Mouse (Mus musculus) midbrain, postnatal 0 days (tissue): ENCODE results near the gene Pdxdc1. TPM values are rescaled to one million over a fixed set of nuclear protein-coding genes. Genes with fewer than 3 reads are reported as not detected.

Experiments
- ATAC-seq: fragments of 200-750 bp; cut with Nextera tagmentation; 2 replicates; pipeline ENCODE4 v1.8.0; 2017; ENCODE audit warnings: moderate number of reproducible peaks, mild to moderate bottlenecking, moderate TSS enrichment, moderate library complexity; ENCODE audit not compliant: low FRiP score
- DNase-seq: peaks from one replicate; pipeline ENCODE4 v3.0.0-alpha.2; 2015; ENCODE audit warnings: low spot score
- H3K27ac ChIP-seq: fragments of 300-500 bp; sonication (generic); 2 replicates; pipeline ENCODE4 v1.5.1; 2014; ENCODE audit warnings: low read depth, mild to moderate bottlenecking, low read length, mixed read lengths
- H3K27me3 ChIP-seq: fragments of 300-500 bp; sonication (generic); 2 replicates; pipeline ENCODE4 v1.6.1; 2014; ENCODE audit warnings: low read length, control low read depth, mixed read lengths; ENCODE audit not compliant: insufficient read depth
- H3K36me3 ChIP-seq: fragments of 300-500 bp; sonication (generic); 2 replicates; pipeline ENCODE4 v1.6.1; 2014; ENCODE audit warnings: low read length, control low read depth, mixed read lengths; ENCODE audit not compliant: insufficient read depth
- H3K4me1 ChIP-seq: fragments of 300-500 bp; sonication (generic); 2 replicates; pipeline ENCODE4 v1.6.1; 2014; ENCODE audit warnings: mild to moderate bottlenecking, control low read depth, antibody characterized with exemption, low read length, mixed read lengths; ENCODE audit not compliant: insufficient read depth
- H3K4me2 ChIP-seq: fragments of 300-500 bp; sonication (generic); 2 replicates; pipeline ENCODE4 v1.6.1; 2014; ENCODE audit warnings: low read depth, mild to moderate bottlenecking, low read length, mixed read lengths; ENCODE audit not compliant: poor library complexity, severe bottlenecking
- H3K4me3 ChIP-seq: fragments of 300-500 bp; sonication (generic); 2 replicates; pipeline ENCODE4 v1.5.1; 2014; ENCODE audit warnings: low read depth, mild to moderate bottlenecking, low read length, moderate library complexity
- H3K9ac ChIP-seq: fragments of 300-500 bp; sonication (generic); replicated peaks from 2 replicates; pipeline ENCODE4 v1.6.1; 2014; ENCODE audit warnings: mild to moderate bottlenecking, low read length, moderate library complexity, mixed read lengths; ENCODE audit not compliant: poor library complexity, severe bottlenecking
- H3K9me3 ChIP-seq: fragments of 300-500 bp; sonication (generic); 2 replicates; pipeline ENCODE4 v1.6.1; 2016; ENCODE audit warnings: low read length, control low read depth
- CTCF ChIP-seq: IDR thresholded peaks from 2 replicates; pipeline ENCODE4 v1.5.1; 2016; ENCODE audit warnings: antibody characterized with exemption, mild to moderate bottlenecking
- WGBS: fragments of 180-500 bp; shearing (Covaris S2); extraction: QIAGEN DNeasy Blood & Tissue Kit; methylation state at CpG from one replicate; pipeline ENCODE4 v1.1.7; 2014; 5-methylcytosine and 5-hydroxymethylcytosine counted together
- polyA plus RNA-seq: library from polyadenylated mRNA; unstranded; fragments of >200 nt; fragmentation: Nextera tagmentation; extraction: Ambion mirVana; gene quantifications from 2 replicates; pipeline ENCODE4 v1.2.1, GENCODE M21; 2015
- total RNA-seq: library from RNA; depleted of rRNA; stranded (reverse); fragments of >200 nt; gene quantifications from 2 replicates; pipeline ENCODE4 v1.2.3, GENCODE M21; 2014

Gene Pdxdc1
- total and polyA plus RNA-seq, 2 experiments from 2014 or later: 65.8 to 86.5 TPM

DNA sequence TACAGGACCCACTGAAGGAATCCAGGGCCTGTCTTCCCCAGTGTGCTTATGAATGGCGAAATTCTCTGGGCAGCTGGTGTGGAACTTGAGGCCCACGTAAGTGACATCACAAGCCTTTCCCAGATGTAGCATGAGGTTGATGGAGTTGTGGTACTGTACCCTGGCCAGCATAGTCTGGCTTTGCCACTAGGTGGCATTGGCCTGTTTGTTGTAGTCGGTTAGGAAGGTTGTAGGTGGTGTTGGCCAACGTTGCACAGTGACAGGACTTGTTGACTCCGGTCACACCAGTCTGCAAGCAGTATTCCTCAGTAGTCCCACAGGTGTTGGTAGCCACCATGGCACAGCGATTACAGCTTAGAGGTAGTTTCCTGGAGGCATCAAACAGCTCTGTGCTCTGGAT lies 18.1 kb upstream of the Pdxdc1 start:
- ATAC-seq: no peak
- H3K27me3 ChIP-seq: no peaks in the 10 kb centered on the region
- TF ChIP-seq CTCF: peak; percentile 21; the same call in 1 of the 2 replicates

DNA sequence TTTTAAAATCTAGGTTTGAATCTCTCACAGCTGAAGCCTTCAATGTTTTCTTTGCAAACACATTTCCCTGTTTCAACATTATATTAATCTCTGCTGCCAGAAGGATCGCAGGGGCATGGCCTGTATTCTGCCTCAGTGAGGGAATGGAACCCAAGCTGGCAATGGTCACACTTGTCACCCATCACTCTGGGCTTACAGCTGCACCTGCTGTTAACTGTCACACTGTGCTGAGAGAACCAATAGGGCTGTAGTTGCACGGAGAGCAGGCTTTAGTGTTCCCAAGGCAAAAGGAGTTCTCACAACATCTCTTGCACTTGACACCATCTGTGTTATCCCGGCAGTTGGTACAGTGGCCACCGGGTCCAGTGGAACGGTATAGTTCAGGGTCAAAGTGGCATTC lies 17.2 kb upstream of the Pdxdc1 start:
- 94% methylated on average over 5 of the region's 5 CpGs for WGBS
- Histone ChIP-seq H3K36me3 (peaks cover 6% of the 10 kb centered on the region; the same call in 1 of the 2 replicates), H3K4me1 (no peaks in the 10 kb centered on the region), H3K4me2 (no peak overlapping the region), H3K9ac (no peak overlapping the region), H3K9me3 (peaks cover 12% of the 10 kb centered on the region; the same call in 1 of the 2 replicates), H3K4me3 (no peak overlapping the region), H3K27ac (no peak overlapping the region), H3K27me3 (no peaks in the 10 kb centered on the region)
- DNase-seq: no peak
- ATAC-seq: no peak
- no peak for TF ChIP-seq CTCF

More for the DNA sequence above, 18.1 kb upstream of the Pdxdc1 start:
- H3K4me3 ChIP-seq: no peak overlapping the region
- no peak overlapping the region for H3K27ac ChIP-seq
- DNase-seq: no peak
- H3K36me3 ChIP-seq: peaks cover 6% of the 10 kb centered on the region; the same call in 1 of the 2 replicates
- WGBS: 87% methylated on average over 6 of the region's 6 CpGs
- no peak overlapping the region for H3K9ac ChIP-seq
- no peak overlapping the region for H3K4me2 ChIP-seq
- no peaks in the 10 kb centered on the region for H3K4me1 ChIP-seq
- peaks cover 12% of the 10 kb centered on the region; the same call in 1 of the 2 replicates for H3K9me3 ChIP-seq

DNA sequence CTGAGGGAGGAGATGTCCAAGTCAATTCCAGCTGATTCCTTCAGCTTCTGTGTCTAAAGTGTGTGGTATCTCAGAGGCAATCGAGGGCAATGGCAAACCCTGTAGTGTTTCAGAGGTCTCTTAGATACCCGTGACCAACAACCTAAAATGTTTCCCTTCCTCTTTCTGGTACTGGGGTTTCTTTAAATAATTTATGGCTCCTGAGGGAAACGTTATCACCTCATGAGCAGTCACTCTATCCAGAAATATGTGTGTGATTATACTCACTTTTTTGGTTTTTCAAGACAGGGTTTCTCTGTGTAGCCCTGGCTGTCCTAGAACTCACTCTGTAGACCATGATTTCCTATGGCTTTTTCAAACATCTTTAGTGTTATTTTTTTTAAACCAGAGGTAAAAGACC lies 4.4 kb upstream of the Pdxdc1 start:
- 85% methylated on average over 3 of the region's 3 CpGs for WGBS
- TF ChIP-seq CTCF: no peak
- no peak overlapping the region for H3K4me2 ChIP-seq

DNA sequence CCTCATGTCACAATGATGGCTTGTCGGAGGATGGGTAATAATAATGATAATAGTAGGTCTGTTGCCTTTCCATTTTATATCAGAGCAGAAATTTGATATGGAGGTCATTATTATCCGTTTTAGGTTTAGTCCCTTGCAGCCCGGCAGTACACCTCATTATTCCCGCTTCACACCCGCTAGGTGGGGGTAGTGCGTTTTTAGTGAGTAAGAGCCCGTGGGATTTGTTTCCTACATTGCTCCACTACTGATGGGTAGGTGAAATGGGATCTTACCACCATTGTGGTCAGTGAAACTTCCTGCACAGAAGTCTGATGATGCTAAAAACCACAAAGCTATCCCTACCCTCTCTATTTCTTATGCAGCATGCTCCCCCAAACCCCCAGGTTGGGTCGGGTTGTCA lies 557 bp upstream of the Pdxdc1 start:
- Histone ChIP-seq H3K4me3 (peak overlapping the region; percentile 97), H3K9me3 (no peaks in the 10 kb centered on the region), H3K27me3 (no peaks in the 10 kb centered on the region), H3K9ac (peak overlapping the region; percentile 79), H3K36me3 (no peaks in the 10 kb centered on the region), H3K4me1 (peaks cover 6% of the 10 kb centered on the region; the same call in 1 of the 2 replicates), H3K4me2 (peak overlapping the region; percentile 74), H3K27ac (peak overlapping the region; percentile 87)
- 5% methylated on average over 8 of the region's 8 CpGs for WGBS
- ATAC-seq (peak; percentile 91), DNase-seq (peak; percentile 94)
- TF ChIP-seq CTCF: peak; percentile 84

More for the DNA sequence above, 4.4 kb upstream of the Pdxdc1 start:
- Histone ChIP-seq H3K4me3 (no peak overlapping the region), H3K9me3 (no peaks in the 10 kb centered on the region), H3K36me3 (no peaks in the 10 kb centered on the region), H3K4me1 (no peaks in the 10 kb centered on the region), H3K27ac (no peak overlapping the region), H3K27me3 (no peaks in the 10 kb centered on the region), H3K9ac (no peak overlapping the region)
- ATAC-seq (no peak), DNase-seq (no peak)

DNA sequence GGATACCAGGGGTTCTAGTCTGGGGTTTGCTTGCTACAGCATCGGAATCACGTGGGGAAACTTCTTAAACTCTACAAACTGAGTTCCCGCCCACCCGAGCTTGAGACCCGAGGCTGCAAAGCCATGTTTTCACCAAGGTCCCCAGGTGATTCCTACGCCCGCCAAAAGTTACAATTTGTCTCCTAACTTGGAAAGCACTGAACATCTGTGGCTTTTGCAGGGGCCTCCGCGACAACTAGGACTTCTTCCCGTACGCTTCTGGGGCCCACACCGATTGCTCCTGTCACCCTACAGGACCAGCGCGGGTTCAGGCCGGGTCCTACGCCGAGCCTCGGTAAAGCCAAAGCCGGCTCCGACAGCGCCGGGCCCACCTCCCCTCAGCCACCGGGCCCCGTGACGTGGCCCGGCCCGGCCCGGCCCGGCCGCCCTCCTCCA lies 517 bp downstream of the Pdxdc1 start:
- WGBS: 1% methylated on average over 30 of the region's 30 CpGs
- H3K27ac ChIP-seq: peak overlapping the region; percentile 87
- ATAC-seq (peak; percentile 55; the same call in 1 of the 2 replicates), DNase-seq (peak; percentile 16)
- H3K36me3 ChIP-seq: no peaks in the 10 kb centered on the region
- H3K27me3 ChIP-seq: no peaks in the 10 kb centered on the region
- H3K9ac ChIP-seq: peak overlapping the region; percentile 79
- TF ChIP-seq CTCF: no peak
- H3K4me2 ChIP-seq: peak overlapping the region; percentile 74
- no peaks in the 10 kb centered on the region for H3K9me3 ChIP-seq
- H3K4me1 ChIP-seq: peaks cover 6% of the 10 kb centered on the region; the same call in 1 of the 2 replicates
- peak overlapping the region; percentile 97 for H3K4me3 ChIP-seq

DNA sequence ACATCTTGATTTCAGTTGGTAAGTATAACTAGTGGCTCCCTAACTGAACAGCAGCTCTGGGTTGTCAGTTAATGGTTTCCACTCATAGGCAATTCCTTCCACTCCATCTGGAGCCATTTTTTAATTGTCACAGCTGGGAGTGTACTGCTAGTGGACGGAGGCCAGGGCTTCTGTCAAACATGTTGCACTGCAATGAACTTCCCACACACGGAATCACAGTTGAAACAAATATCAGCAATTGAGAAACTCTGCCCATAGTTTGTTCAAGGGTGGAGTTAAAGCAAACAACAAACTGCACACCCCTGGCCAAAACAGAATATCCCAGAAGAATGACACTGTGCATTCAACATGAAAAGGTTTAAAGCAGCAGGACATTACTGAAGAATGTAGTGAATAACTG lies 4.0 kb downstream of the Pdxdc1 start:
- WGBS: 72% methylated on average over 2 of the region's 2 CpGs
- peaks cover 6% of the 10 kb centered on the region; the same call in 1 of the 2 replicates for H3K4me1 ChIP-seq
- no peak for TF ChIP-seq CTCF
- no peak overlapping the region for H3K4me3 ChIP-seq
- no peaks in the 10 kb centered on the region for H3K27me3 ChIP-seq
- no peak overlapping the region for H3K9ac ChIP-seq
- no peak overlapping the region for H3K4me2 ChIP-seq
- DNase-seq (no peak), ATAC-seq (no peak)
- no peak overlapping the region for H3K27ac ChIP-seq
- H3K36me3 ChIP-seq: no peaks in the 10 kb centered on the region
- H3K9me3 ChIP-seq: no peaks in the 10 kb centered on the region
